Mouse (Mus musculus) G1E (cell line): ENCODE measurements around the gene Gab2. TPM values are rescaled to one million over a fixed set of nuclear protein-coding genes. Genes with fewer than 3 reads are reported as not detected.
A peak's percentile ranks its signal among the peaks of the same experiment; 100 is the strongest.

Experiments used
- ATAC-seq: 2 replicates; pipeline ENCODE4 v1.8.0; 2016; ENCODE audit warnings: mild to moderate bottlenecking; ENCODE audit not compliant: insufficient number of reproducible peaks, poor library complexity, low FRiP score, severe bottlenecking; ENCODE audit errors: extremely low read depth
- DNase-seq: peaks from one replicate; pipeline ENCODE4 v3.0.0; 2012; ENCODE audit warnings: low spot score
- H3K27me3 ChIP-seq: 2 replicates; pipeline ENCODE4 v1.6.1; 2012; ENCODE audit warnings: mild to moderate bottlenecking, low read length, inconsistent platforms; ENCODE audit not compliant: insufficient read depth
- H3K36me3 ChIP-seq: replicated peaks from 2 replicates; pipeline ENCODE3; 2012; ENCODE audit warnings: mild to moderate bottlenecking, inconsistent platforms
- H3K4me1 ChIP-seq: 2 replicates; pipeline ENCODE4 v1.6.1; 2012; ENCODE audit warnings: low read depth, low read length, inconsistent platforms, mixed read lengths; ENCODE audit not compliant: insufficient read depth
- H3K4me3 ChIP-seq: 2 replicates; pipeline ENCODE4 v1.5.1; 2012; ENCODE audit warnings: low read depth, mild to moderate bottlenecking, inconsistent platforms, low read length, moderate library complexity, mixed read lengths
- H3K9me3 ChIP-seq: replicated peaks from 2 replicates; pipeline ENCODE4 v1.6.1; 2012; ENCODE audit warnings: inconsistent platforms
- CTCF ChIP-seq: IDR thresholded peaks from 2 replicates; pipeline ENCODE4 v1.5.1; 2012; ENCODE audit warnings: low read depth, low read length, inconsistent platforms, mixed read lengths
- GATA1 ChIP-seq: IDR thresholded peaks from 2 replicates; pipeline ENCODE4 v1.6.1; 2012; ENCODE audit warnings: borderline replicate concordance, low read length, inconsistent platforms, mixed read lengths
- GATA2 ChIP-seq: IDR thresholded peaks from 2 replicates; pipeline ENCODE4 v1.6.1; 2012; ENCODE audit warnings: low read depth, low read length, inconsistent platforms, borderline replicate concordance
- POLR2AphosphoS5 ChIP-seq: IDR thresholded peaks from 2 replicates; pipeline ENCODE4 v1.6.1; 2012; ENCODE audit warnings: low read depth, low read length, inconsistent platforms; ENCODE audit not compliant: insufficient replicate concordance
- TAL1 ChIP-seq: conservative IDR thresholded peaks from 2 replicates; pipeline ENCODE4 v1.6.1; 2012; ENCODE audit warnings: low read depth, low read length, inconsistent platforms, mixed read lengths
- polyA plus RNA-seq: library from polyadenylated mRNA; stranded (reverse); fragments of >175 nt; gene quantifications from 2 replicates; pipeline ENCODE4 v1.2.3, GENCODE M21; 2012
- total RNA-seq, 2 experiments: library from RNA; stranded (forward) in 1 of 2; stranded (reverse) in 1 of 2; fragments of 200-1000 nt in 1 of 2; fragments of >200 nt in 1 of 2; fragmentation: Nextera tagmentation in 1 of 2; gene quantifications; 2 replicates each; pipeline ENCODE4 v1.2.3; 2014 to 2017

Gab2 gene
- total RNA-seq (2014; fragmentation: Nextera tagmentation), result 80.3 and 88.6 TPM in 2 replicates
- 17.2 and 22.7 TPM in 2 replicates for total RNA-seq (2017)
- 7.9 and 13.2 TPM in 2 replicates for polyA plus RNA-seq

DNA sequence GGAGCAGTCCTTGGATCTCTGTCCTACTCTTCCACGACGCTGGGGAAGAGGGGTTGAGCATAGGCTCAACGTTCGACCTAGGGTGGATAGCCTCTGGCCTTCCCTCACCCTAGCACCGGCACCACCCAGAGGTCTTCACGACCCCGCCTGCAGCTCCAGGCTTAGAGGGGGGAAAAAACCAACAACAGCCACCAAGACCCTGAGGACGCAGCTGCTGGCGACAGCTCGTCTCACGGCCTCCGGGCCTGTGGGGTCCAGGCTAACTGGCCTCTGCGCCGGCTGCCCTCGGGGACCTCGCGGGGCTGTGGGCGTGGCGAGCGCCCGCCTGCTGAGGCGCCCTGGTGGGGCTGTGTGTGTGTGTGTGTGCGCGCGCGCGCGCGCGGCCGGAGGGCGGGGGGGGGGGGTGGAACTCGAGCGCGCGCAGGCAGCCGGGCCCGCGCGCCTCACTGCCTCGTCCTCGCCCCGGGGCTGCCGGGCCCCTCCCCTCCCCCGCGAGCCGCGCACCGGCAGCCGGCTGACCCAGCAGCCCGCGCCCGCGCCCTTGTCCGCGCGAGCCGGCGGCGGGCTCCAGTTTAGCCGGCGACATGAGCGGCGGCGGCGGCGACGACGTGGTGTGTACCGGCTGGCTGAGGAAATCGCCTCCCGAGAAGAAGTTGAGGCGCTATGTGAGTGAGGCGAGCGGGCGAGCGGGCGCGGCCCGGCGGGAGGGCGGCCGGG lies at the start of gene Gab2:
Gene Gab2 (plus strand): TSS at position 345 of the 717 bp plus-strand sequence.
- TF ChIP-seq POLR2AphosphoS5, result no peak
- Histone ChIP-seq H3K27me3 (no peaks in the 10 kb centered on the region), H3K36me3 (peaks cover 16% of the 10 kb centered on the region), H3K4me3 (peak within 1 kb of the TSS; percentile 92), H3K4me1 (peaks cover 56% of the 10 kb centered on the region), H3K9me3 (no peaks in the 10 kb centered on the region)
- DNase-seq (peak; percentile 81), ATAC-seq (peak; percentile 38)

DNA sequence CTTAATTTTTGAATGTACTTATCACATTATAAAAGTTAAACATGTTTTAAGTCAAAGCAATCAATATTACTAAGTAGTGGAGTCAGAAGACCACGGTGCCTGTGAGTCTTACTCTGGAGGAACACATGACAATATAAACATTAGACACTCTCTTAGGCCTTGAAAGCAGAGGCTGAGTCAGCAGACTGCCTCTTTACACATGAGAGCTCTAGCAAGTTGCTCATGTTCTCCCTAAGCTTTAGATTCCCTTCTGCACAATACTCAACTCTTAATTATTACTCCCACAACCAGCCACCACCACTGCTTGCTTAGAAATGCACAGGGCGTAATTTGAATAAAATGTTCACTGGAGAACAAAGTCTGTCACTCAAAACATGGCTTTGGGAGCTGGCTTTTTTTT lies 49.0 kb upstream of the Gab2 start:
- no peak for TF ChIP-seq TAL1
- TF ChIP-seq CTCF, result no peak
- DNase-seq (no peak), ATAC-seq (no peak)
- no peaks in the 10 kb centered on the region for H3K9me3 ChIP-seq
- H3K36me3 ChIP-seq, result peaks cover 72% of the 10 kb centered on the region
- H3K4me1 ChIP-seq, result no peaks in the 10 kb centered on the region; the same call in 1 of the 2 replicates
- H3K4me3 ChIP-seq, result no peak overlapping the region
- no peaks in the 10 kb centered on the region for H3K27me3 ChIP-seq

DNA sequence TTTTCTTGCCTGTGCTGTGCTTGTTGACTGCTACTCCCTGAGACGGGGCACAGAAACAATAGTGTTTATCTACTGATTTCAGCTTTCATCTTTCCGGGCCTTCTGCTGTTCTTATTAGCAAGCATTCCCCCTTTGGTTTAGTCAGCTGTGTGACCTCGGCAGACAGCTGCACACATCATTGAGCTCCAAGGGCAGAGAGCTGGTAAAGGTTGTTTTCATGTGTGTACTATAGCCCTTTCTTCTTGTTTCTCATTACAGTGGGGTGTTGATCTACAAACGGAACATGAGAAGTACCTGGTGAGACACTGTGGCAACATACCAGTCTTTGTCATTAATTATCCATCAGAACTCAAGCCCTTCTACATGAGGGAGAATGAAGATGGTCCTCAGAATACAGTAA lies 41.7 kb upstream of the Gab2 start:
- no peaks in the 10 kb centered on the region for H3K4me1 ChIP-seq
- no peaks in the 10 kb centered on the region for H3K27me3 ChIP-seq
- H3K9me3 ChIP-seq, result no peaks in the 10 kb centered on the region
- no peak overlapping the region for H3K4me3 ChIP-seq
- no peak for DNase-seq
- ATAC-seq, result no peak
- H3K36me3 ChIP-seq, result peaks cover 74% of the 10 kb centered on the region
- TF ChIP-seq POLR2AphosphoS5 (no peak), TAL1 (no peak), CTCF (no peak), GATA1 (no peak), GATA2 (no peak)

DNA sequence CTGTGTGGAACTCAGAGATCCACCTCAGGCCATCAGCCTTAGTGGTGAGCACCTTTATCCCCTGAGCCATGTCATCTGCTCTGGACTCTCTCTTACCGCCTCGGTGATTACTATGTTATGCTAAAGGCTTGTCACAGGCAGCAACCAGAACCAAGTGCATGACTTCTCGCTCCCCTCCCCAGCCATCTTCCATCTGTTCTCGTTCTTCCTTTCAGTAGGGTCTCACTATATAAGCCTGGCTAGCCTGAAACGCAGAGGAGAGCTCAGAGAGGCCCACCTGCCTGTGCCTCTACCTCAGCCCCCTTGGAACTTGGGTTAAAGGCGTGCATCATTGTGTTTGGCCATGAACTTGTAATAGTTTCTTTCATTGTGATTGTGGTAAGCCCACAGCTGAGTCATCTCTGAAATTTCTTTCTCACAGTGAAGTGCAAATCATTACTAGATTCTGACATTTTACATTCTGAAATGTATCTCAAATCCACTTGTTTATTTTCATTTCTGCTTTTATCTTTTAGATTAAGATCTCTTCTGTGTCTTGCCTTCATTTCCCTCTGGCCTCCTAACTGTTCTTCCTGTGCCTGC lies 39.4 kb upstream of the Gab2 start:
- Histone ChIP-seq H3K36me3 (peaks cover 72% of the 10 kb centered on the region), H3K9me3 (no peaks in the 10 kb centered on the region), H3K27me3 (no peaks in the 10 kb centered on the region), H3K4me3 (no peak overlapping the region), H3K4me1 (no peaks in the 10 kb centered on the region)
- ATAC-seq, result no peak
- TF ChIP-seq CTCF (no peak), TAL1 (no peak), GATA1 (no peak), GATA2 (no peak), POLR2AphosphoS5 (no peak)
- DNase-seq, result no peak

DNA sequence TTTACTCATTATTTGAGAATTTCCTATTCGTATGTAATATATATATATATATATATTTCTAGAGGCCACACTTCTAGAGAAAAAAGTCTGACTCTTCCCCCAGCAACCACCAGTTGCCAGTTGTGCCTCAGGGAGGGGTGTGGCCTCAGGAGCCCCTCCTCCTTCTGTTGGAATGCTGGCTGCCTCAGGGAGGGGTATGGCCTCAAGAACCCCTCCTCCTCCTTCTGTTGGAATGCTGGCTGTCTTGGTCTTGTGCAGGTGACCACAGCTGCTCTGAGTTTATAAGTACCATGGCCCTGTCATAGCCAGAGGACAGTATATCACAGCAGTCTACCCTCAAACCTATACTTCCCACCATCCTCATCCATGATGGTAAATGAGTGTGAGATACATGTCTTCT lies 38.4 kb upstream of the Gab2 start:
- Histone ChIP-seq H3K4me1 (no peaks in the 10 kb centered on the region), H3K36me3 (peaks cover 75% of the 10 kb centered on the region), H3K4me3 (no peak overlapping the region), H3K9me3 (no peaks in the 10 kb centered on the region), H3K27me3 (no peaks in the 10 kb centered on the region)
- no peak for ATAC-seq
- no peak for TF ChIP-seq GATA1
- TF ChIP-seq CTCF, result no peak
- no peak for TF ChIP-seq GATA2
- no peak for TF ChIP-seq POLR2AphosphoS5
- TF ChIP-seq TAL1, result no peak
- DNase-seq, result no peak

DNA sequence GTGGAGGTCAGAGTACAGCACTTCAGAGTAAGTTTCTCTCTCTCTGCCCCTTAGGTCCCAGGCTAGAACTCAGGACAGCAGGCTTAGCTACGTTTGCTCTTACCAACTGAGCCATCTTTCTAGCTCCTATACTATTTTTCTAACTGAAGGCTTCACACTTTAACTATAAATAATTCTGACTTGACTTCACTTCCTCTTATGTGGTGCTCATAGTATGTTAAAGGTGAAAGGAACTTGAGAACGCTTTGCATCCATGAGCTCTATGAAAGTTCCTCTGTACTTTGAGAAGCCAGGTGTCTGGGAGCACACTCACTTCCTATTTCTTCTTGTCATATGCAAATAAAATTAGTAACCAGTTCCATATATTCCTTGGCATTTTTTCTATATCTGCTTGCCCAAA lies 20.4 kb upstream of the Gab2 start:
- H3K4me1 ChIP-seq, result no peaks in the 10 kb centered on the region
- H3K9me3 ChIP-seq, result peaks cover 1% of the 10 kb centered on the region; the same call in 1 of the 2 replicates
- TF ChIP-seq TAL1 (no peak), POLR2AphosphoS5 (no peak), CTCF (no peak), GATA1 (no peak), GATA2 (no peak)
- H3K27me3 ChIP-seq, result no peaks in the 10 kb centered on the region
- H3K36me3 ChIP-seq, result peaks cover 73% of the 10 kb centered on the region
- DNase-seq (no peak), ATAC-seq (no peak)
- H3K4me3 ChIP-seq, result no peak overlapping the region
